Mouse (Mus musculus): Measurements from ENCODE around the gene Zbtb16. TPM values are rescaled to one million over a fixed set of nuclear protein-coding genes. Genes with fewer than 3 reads are reported as not detected.

The Zbtb16 gene
- total RNA-seq, 2 experiments from 2014 or later: 129 to 168 TPM

DNA sequence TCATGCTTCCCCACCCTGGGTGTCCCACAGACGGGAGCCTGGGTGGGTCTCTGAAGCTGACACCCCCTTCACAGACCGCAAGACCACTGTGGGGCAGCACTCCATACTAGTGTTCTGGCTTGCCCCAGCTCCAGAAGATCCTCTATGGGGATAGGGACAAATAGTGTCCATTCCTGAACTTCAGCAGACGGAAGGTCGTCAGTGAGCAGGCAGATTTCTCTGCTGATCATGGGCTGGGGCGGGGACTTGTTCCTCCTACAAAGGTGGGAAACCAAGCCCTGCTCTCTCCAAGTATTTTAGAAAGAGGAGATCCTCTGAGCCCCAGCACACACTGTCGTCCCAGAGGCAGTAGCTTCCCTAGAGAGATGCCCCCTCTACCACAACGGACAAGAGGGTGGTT is 142.3 kb downstream of the Zbtb16 start:
- intact Hi-C loops (cut with DNase I): no loop called here
- no peak for DNase-seq

DNA sequence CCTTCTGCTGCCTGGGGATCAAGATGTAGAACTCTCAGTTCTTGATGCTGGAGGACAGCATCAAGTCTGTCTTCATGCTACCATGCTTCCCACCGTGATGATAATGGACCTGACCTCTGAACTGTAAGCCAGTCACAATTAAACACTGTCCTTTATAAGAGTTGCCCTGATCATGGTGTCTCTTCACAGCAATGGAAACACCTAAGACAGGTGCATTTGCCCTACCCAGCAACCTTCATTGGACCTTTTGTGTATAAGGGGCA is 146.4 kb downstream of the Zbtb16 start:
- intact Hi-C loops (cut with DNase I): no loop called here

DNA sequence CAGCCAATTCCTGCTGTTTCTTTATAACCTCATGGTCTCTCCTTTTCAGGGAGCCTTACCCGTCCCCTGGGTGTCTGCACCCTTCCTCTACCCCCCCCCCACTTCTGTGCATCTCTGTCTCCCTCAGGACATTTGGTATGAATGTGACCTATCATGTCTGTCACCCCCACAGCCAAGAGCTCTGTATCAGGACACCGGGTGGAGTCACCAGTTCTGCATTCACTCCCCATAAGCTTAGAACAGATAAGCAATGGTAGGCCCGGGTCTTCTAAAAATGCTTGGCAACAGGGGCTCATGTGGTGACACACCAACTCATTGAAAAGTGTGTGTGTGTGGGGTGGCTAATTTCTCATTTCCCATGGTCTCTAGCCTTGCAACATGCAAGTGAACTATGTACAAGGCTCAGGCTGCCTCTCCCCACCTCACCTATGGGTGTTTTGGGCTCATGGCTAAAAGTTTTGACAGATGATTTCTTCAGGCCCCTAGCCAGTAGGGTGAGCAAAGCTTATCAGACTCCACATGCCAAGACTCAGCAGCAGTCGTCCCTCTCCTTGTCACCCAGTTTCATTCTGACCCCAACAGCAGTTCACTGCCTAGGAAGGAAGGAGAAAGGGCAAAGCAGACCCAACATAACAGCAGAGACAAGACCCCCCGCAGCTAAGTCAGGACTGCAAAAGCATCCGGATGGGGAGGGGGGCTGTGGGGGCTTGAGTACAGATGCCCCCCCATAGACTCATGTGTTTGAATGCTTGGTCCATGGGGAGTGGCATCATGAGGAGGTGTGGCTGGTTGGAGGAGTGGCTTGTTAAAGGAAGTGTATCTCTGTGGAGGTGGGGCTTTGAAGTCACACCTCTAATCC is 146.9 kb downstream of the Zbtb16 start:
- DNase-seq: no peak
- intact Hi-C loops (cut with DNase I): no loop called here

More for the DNA sequence above, 146.4 kb downstream of the Zbtb16 start:
- DNase-seq: no peak

DNA sequence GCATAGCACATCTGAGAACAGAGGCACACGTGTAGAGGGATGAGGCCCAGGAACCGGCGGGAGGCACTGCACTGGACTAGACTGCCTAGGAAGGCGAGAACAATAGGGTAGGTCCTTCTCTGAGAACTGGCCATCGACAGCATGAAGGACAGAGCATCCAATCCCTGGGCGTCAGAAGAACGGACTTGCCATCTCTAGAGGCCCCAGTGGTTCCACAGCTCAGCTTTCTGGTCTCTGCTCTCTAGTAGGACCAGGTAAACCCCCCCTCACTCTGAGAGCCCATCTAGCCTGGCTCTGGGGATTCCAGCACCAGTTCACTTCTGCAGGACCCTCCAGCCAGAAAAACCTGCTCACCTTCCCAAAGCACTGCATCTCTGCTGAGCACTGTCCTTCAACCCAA is 148.1 kb downstream of the Zbtb16 start:
- DNase-seq: no peak
- intact Hi-C loops (cut with DNase I): no loop called here

DNA sequence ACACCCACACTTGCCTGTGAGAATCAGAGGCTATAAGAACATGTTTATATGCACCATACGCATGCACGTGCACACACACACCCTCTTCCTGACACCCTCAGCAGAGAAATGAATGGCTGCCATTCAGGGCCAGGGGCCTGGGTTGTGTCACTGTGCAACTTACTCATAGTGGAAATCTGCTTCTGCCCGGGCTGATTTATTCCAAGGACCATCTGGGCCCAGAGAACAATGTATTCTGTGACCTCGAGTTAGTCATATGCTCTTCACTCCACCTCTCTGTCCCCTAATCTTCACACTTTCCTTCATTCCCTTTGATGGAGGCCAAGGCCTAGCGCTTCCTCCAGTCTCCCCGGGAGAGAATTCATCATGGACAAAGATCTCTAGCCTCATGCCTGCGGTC is 150.3 kb downstream of the Zbtb16 start:
- no peak for DNase-seq
- intact Hi-C loops (cut with DNase I): no loop called here

DNA sequence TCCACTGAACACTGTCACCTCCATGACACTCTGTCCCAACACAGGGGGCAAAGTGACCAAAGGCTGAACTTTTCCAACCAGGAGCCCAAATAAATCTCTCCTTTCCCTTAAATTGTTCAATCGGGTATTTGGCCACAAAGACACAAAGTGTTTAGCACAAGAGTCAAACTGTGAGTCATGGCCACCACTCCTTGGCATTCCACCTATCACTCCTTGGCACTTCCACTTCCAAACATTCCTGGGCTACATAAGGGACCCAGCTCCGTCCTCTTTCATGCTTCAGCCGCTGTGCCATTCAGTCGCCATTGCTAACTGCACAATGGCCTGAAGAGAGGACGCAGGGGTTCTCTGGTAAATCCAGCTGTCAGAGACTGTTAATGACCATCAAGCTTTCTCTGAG is 151.9 kb downstream of the Zbtb16 start:
- intact Hi-C loops (cut with DNase I): no loop called here
- DNase-seq: no peak

DNA sequence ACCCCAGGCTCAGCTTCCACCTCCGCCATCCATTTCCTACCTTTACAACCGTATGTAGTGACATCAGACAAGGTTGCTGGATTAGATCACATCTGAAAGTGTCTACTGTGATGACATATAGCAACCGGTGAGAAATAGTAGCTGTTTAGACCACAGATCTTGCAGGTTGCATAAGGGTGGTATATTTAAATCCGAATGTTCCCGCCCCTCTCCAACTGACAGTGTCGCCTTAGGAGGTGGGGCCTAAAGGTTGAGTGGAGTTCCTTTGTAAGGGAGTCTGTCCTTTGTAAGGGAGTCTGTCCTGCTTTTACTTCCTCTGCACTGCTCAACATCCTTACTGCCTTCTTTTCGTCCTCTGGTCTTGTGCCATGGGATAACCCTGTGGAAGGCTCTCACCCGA is 154.8 kb downstream of the Zbtb16 start:
- no peak for DNase-seq
- intact Hi-C loops (cut with DNase I): no loop called here

DNA sequence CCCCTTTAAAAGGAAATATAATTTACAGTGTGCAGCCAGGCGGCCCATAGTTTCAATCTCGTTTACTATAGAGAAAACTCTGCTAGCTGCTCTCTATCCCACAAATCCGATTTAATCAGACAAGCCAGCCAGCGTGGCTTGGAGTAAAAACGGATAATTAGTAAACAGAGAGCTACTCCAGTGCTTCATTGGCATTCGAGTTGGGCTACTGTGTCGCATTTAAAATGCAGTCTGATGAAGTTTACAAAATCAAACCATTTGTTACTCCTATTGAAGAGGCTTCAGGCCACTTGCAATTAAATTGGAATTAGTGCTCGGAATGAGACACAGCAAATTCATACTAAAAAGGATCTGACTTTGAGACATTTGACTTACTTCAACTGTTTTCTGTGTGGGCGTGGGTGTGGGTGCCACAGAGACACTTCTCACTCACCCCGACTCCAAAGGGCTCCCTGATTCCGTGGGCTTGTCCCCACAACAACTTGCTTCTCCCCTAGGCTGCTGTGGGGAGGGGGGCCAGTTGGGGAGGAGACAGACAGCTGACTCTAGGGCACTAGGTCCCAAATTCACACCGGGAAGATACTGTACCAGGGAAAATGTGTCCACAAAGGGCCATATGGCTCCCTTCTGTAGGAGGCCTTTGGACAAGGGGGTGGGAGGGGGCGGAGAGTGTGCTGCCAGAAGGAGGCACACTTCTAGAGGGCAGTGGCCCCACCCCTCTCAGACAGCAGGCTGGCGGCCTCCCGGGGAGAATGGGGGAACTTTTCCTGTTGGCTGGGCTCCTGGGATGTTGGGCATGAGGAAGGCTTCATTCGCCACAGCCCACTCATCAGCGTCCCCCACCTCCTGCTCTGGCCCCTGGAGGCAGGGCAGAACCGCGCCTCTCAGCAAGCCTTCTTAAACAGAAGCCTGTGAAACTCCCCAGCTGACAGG is 157.3 kb downstream of the Zbtb16 start:
- DNase-seq: no peak
- intact Hi-C loops (cut with DNase I): no loop called here

DNA sequence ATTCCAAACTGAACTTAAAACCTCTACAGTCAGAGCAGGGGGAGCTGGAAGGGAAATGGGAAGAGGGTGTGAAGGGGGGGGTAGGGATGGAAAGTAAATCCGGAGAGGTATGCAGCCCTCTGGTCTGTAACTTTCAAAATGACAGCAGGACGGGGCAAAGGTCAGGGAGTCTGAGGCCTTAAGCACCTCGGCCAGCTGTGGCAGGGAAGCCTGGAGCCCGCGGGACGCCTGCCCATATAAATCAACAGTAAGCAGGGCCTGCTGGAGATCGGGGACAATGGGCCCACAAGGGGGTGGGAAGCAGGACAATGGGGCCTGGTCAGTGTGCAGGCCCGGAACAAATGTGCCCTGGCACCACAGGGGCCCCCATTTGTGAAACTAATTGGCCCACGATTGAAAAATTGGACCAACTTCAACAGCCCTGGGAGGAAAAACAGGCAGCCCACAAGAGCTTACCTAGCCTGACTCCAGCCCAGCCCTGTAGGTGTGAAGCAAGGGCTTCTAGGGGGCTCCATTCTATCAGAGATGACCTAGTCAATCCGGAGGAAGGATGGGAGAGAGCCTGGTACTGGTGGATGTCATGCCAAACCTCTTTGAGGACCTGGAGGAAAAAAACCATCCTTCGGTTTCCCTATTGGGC is 160.8 kb downstream of the Zbtb16 start:
- DNase-seq: peak in 1 of 2 experiments; percentile 54
- intact Hi-C loops (cut with DNase I): no loop called here

DNA sequence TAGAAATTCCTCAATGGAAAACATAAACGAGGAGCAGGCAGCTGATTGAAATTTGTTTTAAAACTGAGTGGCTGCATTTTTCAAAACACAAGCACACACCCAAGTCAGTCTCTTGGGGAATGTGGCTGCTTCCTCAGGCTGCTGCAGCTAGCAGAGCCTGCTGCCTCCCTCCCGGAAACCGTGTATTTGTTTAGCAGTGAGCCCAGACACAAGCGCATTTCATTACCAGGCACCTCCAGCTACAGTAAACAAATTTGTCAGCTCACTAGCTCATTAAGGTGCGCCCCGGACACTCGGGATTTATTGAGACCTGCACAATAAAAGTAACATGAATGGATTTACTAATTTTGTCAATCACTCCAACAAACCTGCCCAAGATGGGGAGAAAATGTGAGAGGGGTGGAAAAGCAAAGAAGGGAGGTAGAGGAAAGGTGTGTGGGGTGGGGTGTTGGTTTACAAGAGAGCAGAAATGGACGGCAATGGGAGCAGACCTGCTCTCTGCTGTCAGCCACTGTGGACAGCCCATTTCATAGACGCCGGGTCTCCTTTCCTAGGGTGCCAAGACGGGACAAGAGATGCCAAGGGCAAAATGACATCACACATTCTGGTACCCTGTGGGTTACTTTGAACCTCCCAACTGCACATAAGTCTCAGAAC is 161.5 kb downstream of the Zbtb16 start:
- intact Hi-C loops (cut with DNase I): no loop called here
- DNase-seq: no peak

DNA sequence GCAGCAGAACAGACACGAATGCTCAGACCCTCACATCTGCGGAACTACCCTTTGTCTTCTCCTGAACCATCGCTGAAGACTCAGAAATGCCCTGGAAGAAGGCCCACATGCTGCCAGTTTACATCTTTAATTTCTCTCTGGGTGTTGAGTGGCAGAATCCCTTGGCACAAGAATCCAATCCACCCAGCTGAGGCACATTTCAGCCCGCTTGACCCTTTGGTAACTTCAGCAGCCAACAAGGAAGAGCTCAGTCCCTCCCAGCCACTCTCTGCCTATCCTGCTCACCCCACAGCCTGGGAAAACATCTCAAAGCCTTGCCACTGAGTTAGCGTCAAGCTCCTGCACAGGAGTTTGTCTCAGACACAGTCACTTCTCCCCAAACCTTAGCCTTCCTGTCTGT is 162.2 kb downstream of the Zbtb16 start:
- DNase-seq: no peak
- intact Hi-C loops (cut with DNase I): no loop called here

DNA sequence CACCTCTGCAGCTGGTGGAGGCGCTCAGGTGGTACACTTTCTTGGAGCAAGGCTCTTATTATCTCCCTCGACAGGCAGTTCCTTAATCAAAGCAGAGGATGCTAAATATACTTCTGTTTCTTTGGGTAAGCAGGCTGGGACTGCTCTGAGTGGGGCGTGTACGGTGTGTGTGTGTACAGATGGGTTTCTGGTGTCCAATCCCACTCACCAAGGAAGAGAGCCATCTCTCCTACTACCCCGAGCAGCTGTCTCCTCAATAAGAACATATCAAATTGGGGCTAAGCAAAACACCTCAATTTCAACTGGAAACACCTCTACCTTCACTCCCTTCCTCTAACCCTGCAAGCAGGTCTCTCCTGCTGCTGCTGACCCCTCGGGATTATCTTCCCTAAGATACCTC is 162.8 kb downstream of the Zbtb16 start:
- DNase-seq: no peak
- intact Hi-C loops (cut with DNase I): no loop called here

DNA sequence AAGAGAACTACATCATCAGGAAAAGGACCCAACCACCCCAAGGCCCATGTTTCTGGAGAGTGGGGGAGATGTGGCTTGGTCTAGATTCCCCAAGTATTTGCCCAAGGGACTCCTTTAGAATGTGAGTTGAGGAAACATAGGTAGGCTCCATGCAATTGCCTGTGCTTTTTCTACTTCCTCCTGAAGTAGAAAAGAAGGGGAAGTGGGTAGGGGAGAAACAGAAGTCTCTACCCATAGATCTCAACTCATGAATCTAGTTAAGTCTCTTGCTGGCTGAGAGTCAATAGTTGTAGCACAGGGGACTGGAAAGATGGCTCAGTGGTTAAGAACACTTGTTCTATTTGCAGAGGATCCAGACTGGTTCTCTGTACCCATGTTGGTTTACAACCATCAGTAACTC is 164.2 kb downstream of the Zbtb16 start:
- intact Hi-C loops (cut with DNase I): no loop called here
- no peak for DNase-seq

DNA sequence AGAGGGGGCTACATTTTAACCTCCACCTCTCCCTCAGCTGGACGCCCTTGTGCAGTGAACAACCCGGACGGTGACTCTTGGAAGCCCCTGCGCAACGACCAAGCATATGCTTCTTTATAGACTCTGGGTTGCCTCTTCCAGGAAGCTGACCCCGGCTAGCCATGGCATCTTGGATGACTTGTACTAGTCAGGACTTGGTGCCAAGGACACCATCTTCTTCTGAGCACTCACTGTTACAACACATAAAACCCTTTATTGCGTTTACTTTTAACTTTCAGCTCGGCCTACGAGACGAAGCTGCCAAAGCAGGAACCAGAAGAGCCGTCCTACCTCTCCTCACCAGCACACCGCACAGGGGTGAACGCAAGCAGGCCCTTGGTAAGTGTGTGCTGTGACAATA is 165.9 kb downstream of the Zbtb16 start:
- intact Hi-C loops (cut with DNase I): no loop called here
- no peak for DNase-seq

DNA sequence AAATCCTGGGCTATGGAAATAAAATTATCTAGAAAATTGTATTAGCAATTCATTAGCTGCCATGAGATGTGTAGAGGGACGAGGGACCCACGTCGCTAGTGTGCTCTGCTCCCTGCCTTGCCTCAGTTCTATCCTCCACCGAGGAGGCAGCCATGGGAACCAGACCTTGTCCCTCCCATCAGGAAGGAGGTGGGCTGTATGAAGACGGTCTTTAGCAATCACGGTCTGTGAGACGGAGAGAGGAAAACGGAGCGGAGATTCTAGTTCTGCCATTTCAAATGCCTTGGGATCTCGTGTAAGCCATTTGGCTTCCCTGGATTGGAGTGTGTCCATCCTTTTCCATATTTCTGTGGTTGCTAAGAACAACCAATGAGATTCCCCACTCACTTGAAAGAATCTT is 166.3 kb downstream of the Zbtb16 start:
- intact Hi-C loops (cut with DNase I): no loop called here
- DNase-seq: no peak

DNA sequence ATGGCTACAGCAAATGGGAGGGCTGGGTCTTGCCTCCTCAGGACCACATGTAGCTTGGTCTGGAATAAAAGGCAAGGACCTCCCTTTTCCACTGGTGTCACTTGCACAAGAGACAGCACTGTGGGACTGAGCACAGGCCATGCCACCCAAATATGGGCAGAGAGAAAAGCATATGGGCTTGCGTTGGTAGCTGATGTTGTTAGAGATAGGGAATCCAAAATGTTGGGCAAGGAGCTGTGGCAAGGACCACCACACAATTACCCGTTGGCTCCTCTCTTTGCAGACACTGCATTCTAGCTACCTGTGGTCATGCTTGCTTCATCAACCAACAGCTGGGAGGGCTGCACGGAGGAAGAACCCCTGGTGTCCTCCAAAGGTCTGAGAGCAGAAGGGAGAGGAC is 169.3 kb downstream of the Zbtb16 start:
- DNase-seq: no peak
- intact Hi-C loops (cut with DNase I): no loop called here

DNA sequence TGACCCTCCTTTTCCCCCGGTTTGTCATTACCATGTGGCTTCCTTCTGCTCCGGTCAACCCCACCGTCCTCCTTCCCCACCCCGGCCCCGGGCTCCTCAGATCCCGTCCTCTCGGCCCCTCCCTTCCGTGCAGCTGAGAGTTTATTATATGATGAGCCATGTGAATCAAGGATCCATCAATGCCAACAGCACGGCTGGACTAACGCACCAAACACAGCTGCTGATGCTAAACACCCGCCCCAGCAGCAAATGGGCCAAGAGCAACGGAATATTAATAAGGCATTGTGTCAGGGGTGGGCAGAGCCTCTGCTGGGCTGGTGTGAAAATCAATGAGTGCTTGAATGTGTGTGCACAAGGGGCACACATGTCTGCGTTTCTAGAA is 173.0 kb downstream of the Zbtb16 start:
- no peak for DNase-seq
- intact Hi-C loops (cut with DNase I): no loop called here

DNA sequence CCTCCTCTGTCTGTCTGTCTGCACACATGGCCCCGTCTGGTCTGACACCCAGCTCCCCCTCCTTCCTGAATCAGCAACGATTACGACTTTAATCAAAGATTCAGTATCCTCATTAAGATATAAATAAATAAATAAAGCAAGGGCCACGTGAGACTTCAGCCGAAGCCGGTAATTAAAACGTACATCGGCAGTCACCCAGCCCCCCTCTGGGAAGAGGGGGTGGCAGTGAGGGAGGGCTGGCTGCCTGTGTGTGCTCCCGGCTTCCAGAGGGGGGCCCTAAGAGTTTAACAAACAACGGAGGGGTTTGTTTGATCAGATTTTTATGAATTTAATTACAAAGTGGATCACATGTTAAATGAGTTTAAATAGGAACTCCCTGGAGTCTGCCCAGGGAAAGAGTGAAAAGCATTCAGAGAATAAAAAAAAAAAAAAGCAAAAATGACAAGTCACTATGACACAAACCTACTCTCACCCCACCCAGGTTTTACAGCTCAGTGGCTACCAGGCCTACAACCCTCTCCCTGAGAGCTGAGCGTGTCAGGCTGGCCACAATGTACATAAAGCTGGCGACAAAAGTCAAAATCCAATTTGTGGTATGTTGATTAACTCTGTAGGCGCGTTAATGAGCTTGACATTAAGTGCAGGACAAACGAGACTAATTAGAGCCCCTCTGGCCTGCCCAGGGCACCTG is 173.5 kb downstream of the Zbtb16 start:
- intact Hi-C loops (cut with DNase I): no loop called here
- no peak for DNase-seq

DNA sequence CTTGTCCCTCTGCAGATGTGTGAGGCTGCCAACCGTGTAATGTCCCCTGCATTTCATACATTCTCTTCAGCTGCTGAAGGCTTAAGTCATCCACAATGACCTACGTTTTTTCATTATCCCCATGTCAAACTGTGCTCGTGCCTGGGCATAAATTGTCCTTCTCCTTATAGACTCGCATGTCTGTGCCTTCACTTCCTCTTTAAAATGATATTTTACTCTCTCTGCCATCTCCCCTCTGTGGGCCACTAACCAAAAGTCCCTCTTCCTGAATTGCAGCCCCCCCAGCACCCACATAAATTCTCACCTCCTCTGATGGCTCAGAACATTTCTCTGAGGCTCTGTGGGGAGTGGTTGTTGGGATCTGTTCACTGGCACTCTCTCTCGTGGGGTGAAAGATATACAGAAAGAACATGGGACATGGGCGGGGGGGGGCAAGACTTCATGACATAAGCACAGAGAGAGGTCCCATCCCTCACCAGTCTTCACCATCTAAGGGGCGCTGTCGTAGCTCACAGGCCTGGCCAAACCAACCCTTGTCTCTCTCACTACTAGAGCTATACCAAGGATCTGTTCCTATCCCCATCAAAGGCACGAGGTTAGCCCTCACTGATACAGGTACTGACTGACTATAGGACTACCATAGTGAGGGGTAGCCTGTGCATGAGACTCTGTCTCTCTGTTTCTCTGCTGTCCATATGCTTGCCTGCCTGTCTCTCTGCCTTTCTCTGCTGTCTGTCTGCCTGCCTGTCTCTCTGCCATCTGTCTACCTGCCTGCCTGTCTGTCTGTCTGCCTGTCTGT is 174.6 kb downstream of the Zbtb16 start:
- intact Hi-C loops (cut with DNase I): no loop called here
- DNase-seq: peak in 1 of 2 experiments; percentile 1

All from gastrocnemius, postnatal 36 days (tissue).